Mouse (Mus musculus): Measurements from ENCODE around the gene Fam3c.

The Fam3c gene

GRCm38 (mm10) chr6:22356086-22356507 lies at the start of gene Fam3c:
Gene Fam3c (minus strand): TSS chr6:22356243.
- DNase-seq (ENCODE audit: low spot score in 2 of 2): peak; percentile 87 to 93

- no peak for DNase-seq (ENCODE audit: low spot score in 2 of 2)
These were observed 49.0 kb upstream of the Fam3c start for GRCm38 (mm10) chr6:22405021-22405420.

GRCm38 (mm10) chr6:22403736-22404135 lies 47.7 kb upstream of the Fam3c start:
- DNase-seq (ENCODE audit: low spot score in 2 of 2): no peak

- no peak for DNase-seq (ENCODE audit: low spot score in 2 of 2)
These were observed 47.3 kb upstream of the Fam3c start for GRCm38 (mm10) chr6:22403317-22403716.

- DNase-seq (ENCODE audit: low spot score in 2 of 2): no peak
These were observed 46.6 kb upstream of the Fam3c start for GRCm38 (mm10) chr6:22402548-22403164.

- no peak for DNase-seq (ENCODE audit: low spot score in 2 of 2)
These were observed 46.0 kb upstream of the Fam3c start for GRCm38 (mm10) chr6:22402037-22402436.

- DNase-seq (ENCODE audit: low spot score in 2 of 2): no peak
These were observed 42.2 kb upstream of the Fam3c start for GRCm38 (mm10) chr6:22398079-22398774.

GRCm38 (mm10) chr6:22395207-22395606 lies 39.2 kb upstream of the Fam3c start:
- no peak for DNase-seq (ENCODE audit: low spot score in 2 of 2)

GRCm38 (mm10) chr6:22390654-22391365 lies 34.8 kb upstream of the Fam3c start:
- no peak for DNase-seq (ENCODE audit: low spot score in 2 of 2)

- no peak for DNase-seq (ENCODE audit: low spot score in 2 of 2)
These were observed 29.3 kb upstream of the Fam3c start for GRCm38 (mm10) chr6:22385254-22385870.

GRCm38 (mm10) chr6:22380269-22380668 lies 24.2 kb upstream of the Fam3c start:
- DNase-seq (ENCODE audit: low spot score in 2 of 2): no peak

GRCm38 (mm10) chr6:22379831-22380230 lies 23.8 kb upstream of the Fam3c start:
- DNase-seq (ENCODE audit: low spot score in 2 of 2): no peak

GRCm38 (mm10) chr6:22378462-22378861 lies 22.4 kb upstream of the Fam3c start:
- no peak for DNase-seq (ENCODE audit: low spot score in 2 of 2)

- DNase-seq (ENCODE audit: low spot score in 2 of 2): no peak
These were observed 18.7 kb upstream of the Fam3c start for GRCm38 (mm10) chr6:22374791-22375190.

GRCm38 (mm10) chr6:22373476-22373875 lies 17.4 kb upstream of the Fam3c start:
- DNase-seq (ENCODE audit: low spot score in 2 of 2): no peak

GRCm38 (mm10) chr6:22366977-22367376 lies 10.9 kb upstream of the Fam3c start:
- DNase-seq (ENCODE audit: low spot score in 2 of 2): no peak

GRCm38 (mm10) chr6:22363590-22363989 lies 7.5 kb upstream of the Fam3c start:
- DNase-seq (ENCODE audit: low spot score in 2 of 2): peak in 1 of 2 experiments; percentile 23

- no peak for DNase-seq (ENCODE audit: low spot score in 2 of 2)
These were observed 5.9 kb upstream of the Fam3c start for GRCm38 (mm10) chr6:22361941-22362340.

GRCm38 (mm10) chr6:22359019-22359418 lies 3.0 kb upstream of the Fam3c start:
- DNase-seq (ENCODE audit: low spot score in 2 of 2): peak; percentile 23 to 52

- no peak for DNase-seq (ENCODE audit: low spot score in 2 of 2)
These were observed 1.3 kb upstream of the Fam3c start for GRCm38 (mm10) chr6:22357351-22357750.

GRCm38 (mm10) chr6:22355396-22356085 lies 502 bp downstream of the Fam3c start:
- DNase-seq (ENCODE audit: low spot score in 2 of 2): no peak

- no peak for DNase-seq (ENCODE audit: low spot score in 2 of 2)
These were observed 1.4 kb downstream of the Fam3c start for GRCm38 (mm10) chr6:22354675-22355074.
